Mouse (Mus musculus): Measurements from ENCODE around the gene Asb9.

DNA sequence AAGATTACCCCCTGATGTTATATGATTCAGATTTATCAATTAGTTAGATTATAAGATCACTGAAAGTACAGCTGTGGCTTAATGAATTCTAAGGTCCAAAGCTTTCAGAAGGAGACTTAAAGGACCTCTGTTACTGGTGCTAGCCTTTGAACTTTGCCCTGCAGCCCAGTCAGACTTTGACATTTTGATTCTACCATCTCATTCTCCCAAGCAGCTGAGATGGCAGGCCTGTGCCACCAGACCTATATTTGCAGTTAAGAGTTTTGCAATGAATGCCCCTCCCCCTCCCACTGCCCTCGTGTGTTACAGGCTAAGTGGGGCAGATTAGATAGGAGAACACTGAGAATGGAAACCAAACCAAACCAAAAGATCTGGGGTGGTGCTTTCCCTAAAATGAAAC, 20.4 kb downstream of the Asb9 start:
- no peak for TF ChIP-seq CTCF (IDR thresholded peaks at IDR 0.05; ENCODE audit: control insufficient read depth, insufficient read depth, insufficient read length)
- no peak for TF ChIP-seq MAX (IDR thresholded peaks at IDR 0.05)
- TF ChIP-seq MYOG (IDR thresholded peaks at IDR 0.05; ENCODE audit: control insufficient read depth, extremely low read depth, insufficient read length) = no peak
- no peak for TF ChIP-seq MYOD1 (IDR thresholded peaks at IDR 0.05; ENCODE audit: control insufficient read depth, insufficient read length, low read depth)
- no peak for TF ChIP-seq CEBPB (IDR thresholded peaks at IDR 0.05; ENCODE audit: low read depth)
- no peak for TF ChIP-seq FOSL1 (IDR thresholded peaks at IDR 0.05; ENCODE audit: insufficient read depth, low read length, poor library complexity, severe bottlenecking)

All from C2C12 (cell line).